In the genomic region with DNA sequence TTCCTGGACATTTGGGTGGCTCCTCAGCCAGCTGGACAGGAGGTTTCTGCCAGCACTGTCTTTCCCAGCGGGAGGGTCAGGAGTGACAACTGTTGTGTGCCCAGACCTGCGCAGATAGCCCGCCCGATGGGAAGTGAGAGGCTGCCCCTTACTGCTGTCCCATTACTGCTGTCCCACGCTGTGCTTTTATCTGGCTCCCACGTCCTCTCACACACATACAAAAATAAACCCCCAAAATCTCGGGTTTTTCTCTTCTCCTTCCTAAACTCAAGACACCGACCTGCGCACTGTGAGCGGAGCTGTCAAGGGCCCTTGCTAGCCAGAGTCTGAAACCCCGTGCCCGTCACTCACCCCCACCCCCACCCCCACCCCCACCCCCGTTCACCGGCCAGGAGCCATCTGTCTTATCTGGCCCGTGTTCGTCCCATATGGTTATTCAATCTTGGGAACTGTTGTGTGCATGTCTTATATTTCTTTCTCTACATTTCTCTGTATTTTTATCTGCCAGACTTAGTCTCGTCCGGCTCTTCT, we compare ENCODE assay signal across 9 mouse cellular contexts.
DNase-seq lines count a peak whose midpoint lies in the region; ATAC-seq and TF ChIP-seq lines count a peak whose summit lies in the region.
"Had no signal": no experiment of that assay in that cellular context is flagged by ENCODE, and none has a peak within 500 bp of the region (broad histone marks: within the 10 kb centered on the region; RNA-seq: fewer than 3 reads in every experiment).

No protein-coding gene starts in this region.

- TF ChIP-seq POLR2A in cortical plate, adult 2 months (IDR thresholded peaks at IDR 0.05; ENCODE audit: extremely low read depth, insufficient read depth, low read length): no peak
- no peak for TF ChIP-seq POLR2A in myocyte (IDR thresholded peaks at IDR 0.05; ENCODE audit: insufficient read length, low read depth)

- H3K9ac ChIP-seq in lung, embryonic 16.5 days (ENCODE audit: low read length): 0 out of 2 replicates have a peak overlapping the region, but pooled peaks have one; percentile 11
- H3K9ac ChIP-seq: liver, postnatal 0 days had no signal

- 45% methylated on average over 18 of the region's 18 CpGs for WGBS in lung, embryonic 16.5 days

- no peaks in the 10 kb centered on the region for H3K79me2 ChIP-seq in myocyte (ENCODE audit: control insufficient read depth, insufficient read depth)

- no peak for TF ChIP-seq CTCF in cortical plate, adult 2 months (IDR thresholded peaks at IDR 0.05; ENCODE audit: extremely low read depth, insufficient read depth, low read length)

- DNase-seq in frontal cortex, postnatal 25 days (ENCODE audit: low spot score in 2 of 2): no peak
- DNase-seq in lung, postnatal 4 days: no peak
- DNase-seq in thymus, postnatal 0 days (ENCODE audit: low spot score): no peak
- DNase-seq in ovary, postnatal 10 days (ENCODE audit: low spot score): no peak

- no peaks in the 10 kb centered on the region for H3K9me3 ChIP-seq in lung, embryonic 16.5 days (ENCODE audit: control insufficient read depth, low read length)

- no peaks in the 10 kb centered on the region for H3K27me3 ChIP-seq in lung, embryonic 16.5 days (ENCODE audit: control insufficient read depth, insufficient read depth, low read depth, low read length)
- H3K27me3 ChIP-seq in myocyte (ENCODE audit: control insufficient read depth, insufficient read depth, insufficient read length): peaks cover 3% of the 10 kb centered on the region

- H3ac ChIP-seq in myocyte (ENCODE audit: control insufficient read depth, insufficient read length): no peak overlapping the region

- peak overlapping the region; percentile 29 for H3K4me2 ChIP-seq in lung, embryonic 16.5 days (ENCODE audit: low read depth, low read length)
- H3K4me2 ChIP-seq in myocyte (ENCODE audit: low read depth): peak overlapping the region; percentile 58

- H3K4me1 ChIP-seq in lung, embryonic 16.5 days (replicated peaks; ENCODE audit: control insufficient read depth, insufficient read depth, low read length): 0 out of 2 replicates have a peak, but pooled peaks cover 3% of the 10 kb centered on the region
- peaks cover 2% of the 10 kb centered on the region for H3K4me1 ChIP-seq in cortical plate, adult 2 months (ENCODE audit: control insufficient read depth, insufficient read depth, low read length)

- peak; percentile 49 for ATAC-seq in frontal cortex, adult (ENCODE audit: low TSS enrichment)
- ATAC-seq in lung, embryonic 16.5 days (ENCODE audit: low read depth): no peak

- H3K36me3 ChIP-seq in lung, embryonic 16.5 days (ENCODE audit: control insufficient read depth, insufficient read depth, low read length): no peaks in the 10 kb centered on the region
- no peaks in the 10 kb centered on the region for H3K36me3 ChIP-seq in myocyte (ENCODE audit: control insufficient read depth, insufficient read depth)

- H3K4me3 ChIP-seq in lung, embryonic 16.5 days (ENCODE audit: low read length): no peak overlapping the region
- H3K4me3 ChIP-seq in cortical plate, adult 2 months (ENCODE audit: insufficient read depth, low read length): no peak overlapping the region
- H3K4me3 ChIP-seq in myocyte: no peak overlapping the region

- H3K27ac ChIP-seq in lung, embryonic 16.5 days (ENCODE audit: low read length): no peak overlapping the region
- peak overlapping the region; percentile 56 for H3K27ac ChIP-seq in cortical plate, adult 2 months (ENCODE audit: insufficient read depth, low read length)

TF ChIP-seq in myocyte, 11 proteins besides CTCF, POLR2A, EP300 and RAD21:
- no peak for TF ChIP-seq TCF3 (IDR thresholded peaks at IDR 0.05; ENCODE audit: insufficient read length, low read depth)
- TF ChIP-seq MYOG (IDR thresholded peaks at IDR 0.05; ENCODE audit: control insufficient read depth in 1 of 3, insufficient read depth in 1 of 3, insufficient read length in 2 of 3, low read depth in 2 of 3): peak in 1 of 3 experiments; percentile 64
- no peak for TF ChIP-seq MAX (IDR thresholded peaks at IDR 0.05; ENCODE audit: low read depth)
- no peak for TF ChIP-seq POLR2AphosphoS2 (IDR thresholded peaks at IDR 0.05; ENCODE audit: insufficient read length, low read depth)
- no peak for TF ChIP-seq TCF12 (IDR thresholded peaks at IDR 0.05; ENCODE audit: insufficient read depth, poor library complexity, severe bottlenecking)
- TF ChIP-seq MYOD1 (IDR thresholded peaks at IDR 0.05; ENCODE audit: control insufficient read depth in 1 of 3, insufficient read length in 2 of 3, low read depth in 2 of 3): no peak
- no peak for TF ChIP-seq USF1 (IDR thresholded peaks at IDR 0.05; ENCODE audit: low read depth)
